Mouse (Mus musculus) ovary, adult 10 weeks (tissue): ENCODE data around the gene Chad. TPM values are rescaled to one million over a fixed set of nuclear protein-coding genes. Genes with fewer than 3 reads are reported as not detected.

Experiments used
- polyA plus RNA-seq: library from polyadenylated mRNA; stranded (reverse); fragments of 350-450 nt; fragmentation: Illumina TruSeq; extraction: RNeasy Lipid Tissue Mini Kit (QIAGEN cat#74804); gene quantifications from one replicate; pipeline ENCODE4 v1.2.3, GENCODE M21; 2014

Chad gene
- not detected for polyA plus RNA-seq

GRCm38 (mm10) chr11:94564437-94565150 lies at the start of gene Chad:
TSS of gene Chad (plus strand) at chr11:94565047.

GRCm38 (mm10) chr11:94521219-94521843 lies 43.5 kb upstream of the Chad start, which contains the start of gene Mycbpap:
TSS of gene Mycbpap (minus strand) at chr11:94521742.

GRCm38 (mm10) chr11:94548888-94549690 lies 15.8 kb upstream of the Chad start, which contains the start of gene Rsad1:
TSS of gene Rsad1 (minus strand) at chr11:94549255.

GRCm38 (mm10) chr11:94601321-94602281 lies 36.8 kb downstream of the Chad start, which contains the start of gene Acsf2:
TSS of gene Acsf2 (minus strand) at chr11:94601871.

Other genes with a start within 250 kb of the Chad start
- gene Luc7l3, start 243.1 kb upstream of the Chad start, polyA plus RNA-seq = 324 TPM
- 73.0 TPM for gene Ankrd40, start 237.0 kb upstream of the Chad start, polyA plus RNA-seq
- gene Abcc3, start 172.1 kb upstream of the Chad start, polyA plus RNA-seq = 1.6 TPM
- 0.09 TPM for gene Cacna1g, start 90.8 kb upstream of the Chad start, polyA plus RNA-seq
- not detected for gene Spata20, start 78.9 kb upstream of the Chad start, polyA plus RNA-seq
- 0.74 TPM for gene Epn3, start 65.1 kb upstream of the Chad start, polyA plus RNA-seq
- gene Mycbpap, start 43.3 kb upstream of the Chad start, polyA plus RNA-seq = 0.37 TPM
- 9.4 TPM for gene Rsad1, start 15.8 kb upstream of the Chad start, polyA plus RNA-seq
- 38.4 TPM for gene Acsf2, start 36.8 kb downstream of the Chad start, polyA plus RNA-seq
- gene Lrrc59, start 64.7 kb downstream of the Chad start, polyA plus RNA-seq = 79.2 TPM
- gene Mrpl27, start 88.7 kb downstream of the Chad start, polyA plus RNA-seq = 12.9 TPM
- gene Eme1, start 88.9 kb downstream of the Chad start, polyA plus RNA-seq = 0.60 TPM
- gene Xylt2, start 112.5 kb downstream of the Chad start, polyA plus RNA-seq = 0.34 TPM
- gene Gm11541, start 139.5 kb downstream of the Chad start, polyA plus RNA-seq = not detected
- not detected for gene Cdc34b, start 176.7 kb downstream of the Chad start, polyA plus RNA-seq
- gene Tmem92, start 217.7 kb downstream of the Chad start, polyA plus RNA-seq = not detected